In the genomic region with DNA sequence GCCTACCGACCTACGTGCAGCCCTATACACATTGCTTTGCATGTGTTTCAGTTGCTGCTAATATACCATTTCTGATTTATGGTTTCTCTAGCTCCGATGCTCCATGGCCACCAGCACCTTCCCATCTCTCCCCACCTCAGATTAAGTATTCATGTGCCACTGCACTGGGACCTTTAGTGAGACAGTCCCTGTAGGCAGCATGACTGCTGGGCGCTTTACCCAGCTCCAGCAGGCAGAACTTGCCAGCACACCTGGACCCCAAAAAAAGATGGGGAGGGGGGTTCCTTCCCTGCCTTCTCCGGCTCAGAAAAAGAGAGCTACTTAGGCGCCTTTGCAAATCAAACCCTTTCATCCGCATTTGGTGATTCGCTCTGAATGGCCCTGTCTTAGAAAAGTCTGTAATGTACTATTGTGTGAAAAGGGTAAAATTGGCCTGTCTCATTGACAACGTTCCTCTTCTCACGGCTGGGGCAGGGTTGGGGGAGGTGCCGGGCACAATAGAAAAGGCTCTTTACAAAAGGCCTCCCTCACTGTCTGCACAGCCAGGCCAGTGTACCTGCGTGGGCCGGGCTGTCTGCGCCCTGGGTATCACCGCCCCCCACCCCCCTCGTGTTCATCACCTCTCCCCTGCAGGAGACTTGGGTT, we compare ENCODE assay signal across 14 mouse cellular contexts.
DNase-seq lines count a peak whose midpoint lies in the region; ATAC-seq and TF ChIP-seq lines count a peak whose summit lies in the region.
"Had no signal": no experiment of that assay in that cellular context is flagged by ENCODE, and none has a peak within 500 bp of the region (broad histone marks: within the 10 kb centered on the region; RNA-seq: fewer than 3 reads in every experiment).

No protein-coding gene starts in this region.

- TF ChIP-seq POLR2A in lung, adult 2 months (IDR thresholded peaks at IDR 0.05; ENCODE audit: borderline replicate concordance, extremely low read depth, low read depth, low read length) = no peak

- H3K4me2 ChIP-seq in kidney, postnatal 0 days (ENCODE audit: low read length) = no peak overlapping the region
- peak overlapping the region; percentile 27 for H3K4me2 ChIP-seq in forebrain, embryonic 14.5 days (ENCODE audit: low read length)
- peak overlapping the region; percentile 26 for H3K4me2 ChIP-seq in midbrain, embryonic 12.5 days (replicated peaks)
- H3K4me2 ChIP-seq: heart, embryonic 13.5 days; limb, embryonic 13.5 days; lung, embryonic 14.5 days had no signal

- H3K9me3 ChIP-seq in kidney, postnatal 0 days (replicated peaks; ENCODE audit: low read length) = no peaks in the 10 kb centered on the region
- H3K9me3 ChIP-seq in forebrain, embryonic 14.5 days (replicated peaks; ENCODE audit: control insufficient read depth, low read length) = no peaks in the 10 kb centered on the region
- no peaks in the 10 kb centered on the region for H3K9me3 ChIP-seq in midbrain, embryonic 12.5 days
- H3K9me3 ChIP-seq: heart, embryonic 13.5 days; limb, embryonic 13.5 days had no signal

- DNase-seq in kidney, postnatal 0 days (ENCODE audit: low spot score) = peak; percentile 11
- no peak for DNase-seq in kidney, postnatal 25 days
- DNase-seq in ZHBTc4 (ENCODE audit: low read depth, low spot score) = peak; percentile 45
- DNase-seq in forebrain, embryonic 14.5 days (ENCODE audit: low spot score) = peak; percentile 74
- no peak for DNase-seq in lung, adult 2 months
- no peak for DNase-seq in gastrocnemius, postnatal 4 days (ENCODE audit: low spot score in 2 of 2)
- no peak for DNase-seq in frontal cortex, adult 2 months (ENCODE audit: extremely low spot score in 1 of 2, low spot score in 1 of 2)
- DNase-seq: cerebellum, postnatal 10 days; gastrocnemius, postnatal 10 days; kidney, postnatal 14 days; lung, embryonic 14.5 days had no signal

- no peak overlapping the region for H3K4me3 ChIP-seq in kidney, postnatal 0 days (replicated peaks; ENCODE audit: low read depth, low read length)
- H3K4me3 ChIP-seq in forebrain, embryonic 14.5 days (ENCODE audit: low read depth, low read length) = no peak overlapping the region
- H3K4me3 ChIP-seq in midbrain, embryonic 12.5 days = no peak overlapping the region
- H3K4me3 ChIP-seq in lung, adult 2 months (replicated peaks; ENCODE audit: extremely low read depth, low read depth, low read length) = no peak overlapping the region
- H3K4me3 ChIP-seq: heart, embryonic 13.5 days; limb, embryonic 13.5 days had no signal

- TF ChIP-seq CTCF in kidney, postnatal 0 days (IDR thresholded peaks at IDR 0.05; ENCODE audit: low read depth) = no peak
- no peak for TF ChIP-seq CTCF in lung, adult 2 months (IDR thresholded peaks at IDR 0.05; ENCODE audit: insufficient read depth, low read length)

- ATAC-seq in kidney, postnatal 0 days (replicated peaks; ENCODE audit: low FRiP score, low read depth) = no peak; the same call in 1 of the 2 replicates
- peak; percentile 86 for ATAC-seq in forebrain, embryonic 14.5 days
- peak; percentile 78; the same call in 1 of the 2 replicates for ATAC-seq in midbrain, embryonic 12.5 days (ENCODE audit: low FRiP score, low read depth)

- H3K27ac ChIP-seq in kidney, postnatal 0 days = no peak overlapping the region
- peak overlapping the region; percentile 73 for H3K27ac ChIP-seq in forebrain, embryonic 14.5 days (ENCODE audit: low read depth, low read length)
- H3K27ac ChIP-seq in midbrain, embryonic 12.5 days (replicated peaks) = peak overlapping the region; percentile 61
- H3K27ac ChIP-seq: heart, embryonic 13.5 days; limb, embryonic 13.5 days had no signal

- no peaks in the 10 kb centered on the region for H3K27me3 ChIP-seq in kidney, postnatal 0 days (ENCODE audit: insufficient read depth, low read length)
- H3K27me3 ChIP-seq in forebrain, embryonic 14.5 days (replicated peaks; ENCODE audit: control insufficient read depth, insufficient read depth, low read length) = no peaks in the 10 kb centered on the region
- H3K27me3 ChIP-seq in midbrain, embryonic 12.5 days = no peaks in the 10 kb centered on the region
- H3K27me3 ChIP-seq: heart, embryonic 13.5 days; limb, embryonic 13.5 days had no signal

- WGBS in kidney, postnatal 0 days = 36% methylated on average over 16 of the region's 16 CpGs
- 9% methylated on average over 16 of the region's 16 CpGs for WGBS in forebrain, embryonic 14.5 days
- WGBS in midbrain, embryonic 12.5 days = 26% methylated on average over 16 of the region's 16 CpGs
- 58% methylated on average over 16 of the region's 16 CpGs for WGBS in lung, adult 2 months

- H3K9ac ChIP-seq in kidney, postnatal 0 days (ENCODE audit: low read depth, low read length) = no peak overlapping the region
- H3K9ac ChIP-seq in forebrain, embryonic 14.5 days (ENCODE audit: low read length) = peak overlapping the region; percentile 2; the same call in 1 of the 2 replicates
- H3K9ac ChIP-seq in midbrain, embryonic 12.5 days (replicated peaks) = no peak overlapping the region
- H3K9ac ChIP-seq: heart, embryonic 13.5 days; limb, embryonic 13.5 days; lung, embryonic 14.5 days had no signal

- H3K4me1 ChIP-seq in kidney, postnatal 0 days (replicated peaks; ENCODE audit: insufficient read depth, low read length) = no peaks in the 10 kb centered on the region
- H3K4me1 ChIP-seq in forebrain, embryonic 14.5 days (ENCODE audit: control insufficient read depth, insufficient read depth, low read length) = peaks cover 31% of the 10 kb centered on the region
- peaks cover 41% of the 10 kb centered on the region for H3K4me1 ChIP-seq in midbrain, embryonic 12.5 days
- no peaks in the 10 kb centered on the region for H3K4me1 ChIP-seq in lung, adult 2 months (ENCODE audit: control insufficient read depth, insufficient read depth, low read length)
- H3K4me1 ChIP-seq: limb, embryonic 13.5 days had no signal

- no peaks in the 10 kb centered on the region for H3K36me3 ChIP-seq in kidney, postnatal 0 days (ENCODE audit: insufficient read depth, low read length)
- H3K36me3 ChIP-seq in forebrain, embryonic 14.5 days (ENCODE audit: control insufficient read depth, insufficient read depth, low read length) = no peaks in the 10 kb centered on the region
- no peaks in the 10 kb centered on the region for H3K36me3 ChIP-seq in midbrain, embryonic 12.5 days
- H3K36me3 ChIP-seq: heart, embryonic 13.5 days; limb, embryonic 13.5 days had no signal

Comparison
In these comparisons a context has a peak if more than half of its experiments do, and no peak if none do; other contexts are left out.
1. DNase-seq: peak in kidney, postnatal 0 days (single experiment), ZHBTc4 (single experiment) and forebrain, embryonic 14.5 days (single experiment); none in kidney, postnatal 25 days (0 of 2), lung, adult 2 months (single experiment), gastrocnemius, postnatal 4 days (0 of 2) and frontal cortex, adult 2 months (0 of 2).